Mouse (Mus musculus) hindlimb bud, embryonic 11.5 days (tissue): ENCODE results near the gene Sept5.

Experiments used
- DNase-seq: peaks from one replicate; pipeline ENCODE4 v3.0.0-alpha.2; 2012; ENCODE audit warnings: low read depth, low spot score; ENCODE audit errors: extremely low spot score

Gene Sept5

GRCm38 (mm10) chr16:18584901-18585510 is 44.7 kb downstream of the Sept5 start:
- DNase-seq: no peak

- no peak for DNase-seq
These were observed 45.9 kb downstream of the Sept5 start for GRCm38 (mm10) chr16:18583673-18584357.

- DNase-seq: no peak
These were observed 46.6 kb downstream of the Sept5 start for GRCm38 (mm10) chr16:18583169-18583568.

- no peak for DNase-seq
These were observed 47.2 kb downstream of the Sept5 start for GRCm38 (mm10) chr16:18582426-18583148.

- DNase-seq: no peak
These were observed 48.0 kb downstream of the Sept5 start for GRCm38 (mm10) chr16:18581623-18582205.

GRCm38 (mm10) chr16:18581050-18581622 is 48.6 kb downstream of the Sept5 start:
- no peak for DNase-seq

- DNase-seq: no peak
These were observed 49.4 kb downstream of the Sept5 start for GRCm38 (mm10) chr16:18580389-18580788.

- DNase-seq: no peak
These were observed 52.1 kb downstream of the Sept5 start for GRCm38 (mm10) chr16:18577599-18578160.

- no peak for DNase-seq
These were observed 52.7 kb downstream of the Sept5 start for GRCm38 (mm10) chr16:18577071-18577470.

- DNase-seq: no peak
These were observed 55.6 kb downstream of the Sept5 start for GRCm38 (mm10) chr16:18574196-18574595.
